Mouse (Mus musculus): ENCODE measurements around the gene Maml3. TPM values are rescaled to one million over a fixed set of nuclear protein-coding genes. Genes with fewer than 3 reads are reported as not detected.

The Maml3 gene
- polyA plus RNA-seq, 1 experiment from 2014 or later: 7.7 TPM

DNA sequence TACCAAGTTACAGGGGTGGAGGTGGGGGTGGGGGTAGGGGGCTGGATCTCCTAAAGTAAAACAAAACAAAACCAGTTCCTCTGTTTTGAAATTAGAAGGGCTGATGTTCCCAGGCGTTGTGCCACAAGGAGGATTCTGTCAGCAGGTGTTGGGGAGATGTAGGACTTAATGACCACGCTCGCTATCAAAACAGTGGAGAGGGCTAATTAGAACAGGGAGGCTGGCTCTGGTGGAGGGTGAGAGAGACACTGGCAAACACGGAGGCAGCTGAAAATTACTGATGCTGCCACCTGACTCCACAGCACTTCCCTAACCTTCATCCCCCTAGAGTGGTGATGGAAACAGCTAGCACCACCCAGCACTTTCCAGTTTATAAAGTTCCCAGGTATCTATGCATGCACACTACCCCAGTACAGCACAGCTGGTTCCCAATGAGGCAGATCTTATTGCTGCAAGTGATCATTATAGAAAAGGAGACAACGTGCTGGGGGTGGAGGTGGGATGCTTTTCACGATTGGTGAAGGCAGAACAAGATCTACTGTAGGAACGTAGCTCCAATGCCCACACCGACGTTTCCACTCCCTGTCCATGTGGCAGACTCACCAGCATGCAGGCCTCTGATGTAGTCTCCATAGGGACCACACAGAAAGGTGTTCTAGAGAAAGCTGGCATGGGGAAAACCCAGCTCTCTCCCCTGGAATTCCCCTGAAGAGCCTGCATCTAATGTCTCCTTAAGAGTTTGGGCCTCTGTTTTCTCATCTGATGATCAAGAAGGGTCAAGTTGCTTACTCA is 332.8 kb downstream of the Maml3 start:
- peak; percentile 45; the same call in 1 of the 2 replicates for ATAC-seq (replicated peaks)
- no peaks in the 10 kb centered on the region for H3K4me1 ChIP-seq
- H3K9me3 ChIP-seq: no peaks in the 10 kb centered on the region
- peak overlapping the region; percentile 17; the same call in 1 of the 2 replicates for H3K27ac ChIP-seq
- no peak overlapping the region for H3K9ac ChIP-seq
- no peak overlapping the region for H3K4me3 ChIP-seq
- no peaks in the 10 kb centered on the region for H3K27me3 ChIP-seq (replicated peaks)
- H3K36me3 ChIP-seq (replicated peaks): no peaks in the 10 kb centered on the region
- H3K4me2 ChIP-seq: no peak overlapping the region
- WGBS: 68% methylated on average over 9 of the region's 9 CpGs

DNA sequence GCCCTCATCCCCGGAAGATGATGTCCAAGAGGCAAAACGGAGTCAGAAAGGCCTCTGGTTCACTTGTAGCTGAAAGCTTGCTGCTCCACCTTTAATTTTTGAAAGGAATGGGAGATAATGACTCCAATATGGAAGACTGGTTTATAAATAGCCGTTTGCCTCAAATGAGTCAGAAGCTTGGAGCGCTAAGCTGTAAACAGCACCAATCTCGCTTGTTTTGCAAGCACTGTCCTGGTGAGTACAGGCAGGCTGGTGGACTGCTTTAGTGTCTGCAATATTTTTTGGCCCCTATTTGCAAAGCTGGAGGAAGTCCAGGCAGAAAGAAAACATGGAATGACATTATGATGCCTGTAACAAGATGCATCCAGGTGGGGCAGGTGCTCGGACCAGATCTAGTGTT is 335.7 kb downstream of the Maml3 start:
- Histone ChIP-seq H3K9me3 (no peaks in the 10 kb centered on the region), H3K27me3 (replicated peaks) (no peaks in the 10 kb centered on the region), H3K4me3 (no peak overlapping the region), H3K4me1 (no peaks in the 10 kb centered on the region), H3K36me3 (replicated peaks) (no peaks in the 10 kb centered on the region), H3K9ac (no peak overlapping the region), H3K4me2 (no peak overlapping the region), H3K27ac (no peak overlapping the region)
- ATAC-seq (replicated peaks): no peak
- WGBS: 89% methylated on average over 6 of the region's 6 CpGs

- WGBS: 82% methylated on average over 12 of the region's 12 CpGs
- Histone ChIP-seq H3K9ac (no peak overlapping the region), H3K4me1 (peaks cover 12% of the 10 kb centered on the region), H3K36me3 (replicated peaks) (no peaks in the 10 kb centered on the region), H3K27me3 (replicated peaks) (no peaks in the 10 kb centered on the region), H3K27ac (no peak overlapping the region), H3K9me3 (no peaks in the 10 kb centered on the region), H3K4me3 (no peak overlapping the region), H3K4me2 (no peak overlapping the region)
- no peak for ATAC-seq (replicated peaks)
Observed at GRCm38 (mm10) chr3:51765220-51765923, 339.5 kb downstream of the Maml3 start.

- no peaks in the 10 kb centered on the region for H3K9me3 ChIP-seq
- no peak for ATAC-seq (replicated peaks)
- H3K36me3 ChIP-seq (replicated peaks): no peaks in the 10 kb centered on the region
- H3K4me1 ChIP-seq: peaks cover 12% of the 10 kb centered on the region
- H3K9ac ChIP-seq: no peak overlapping the region
- H3K4me3 ChIP-seq: no peak overlapping the region
- H3K27me3 ChIP-seq (replicated peaks): no peaks in the 10 kb centered on the region
- no peak overlapping the region for H3K27ac ChIP-seq
- no peak overlapping the region for H3K4me2 ChIP-seq
- WGBS: 79% methylated on average over 3 of the region's 3 CpGs
Observed at GRCm38 (mm10) chr3:51764175-51764574, 340.7 kb downstream of the Maml3 start.

- 89% methylated on average over 10 of the region's 10 CpGs for WGBS
Observed at GRCm38 (mm10) chr3:51762900-51763299, 342.0 kb downstream of the Maml3 start.

GRCm38 (mm10) chr3:51759534-51759933 is 345.3 kb downstream of the Maml3 start:
- Histone ChIP-seq H3K27ac (no peak overlapping the region), H3K4me1 (peaks cover 12% of the 10 kb centered on the region), H3K9ac (no peak overlapping the region), H3K4me2 (no peak overlapping the region), H3K36me3 (replicated peaks) (no peaks in the 10 kb centered on the region), H3K4me3 (no peak overlapping the region), H3K27me3 (replicated peaks) (no peaks in the 10 kb centered on the region), H3K9me3 (no peaks in the 10 kb centered on the region)
- no peak for ATAC-seq (replicated peaks)
- WGBS: 91% methylated on average over 3 of the region's 3 CpGs

More at GRCm38 (mm10) chr3:51762900-51763299, 342.0 kb downstream of the Maml3 start:
- 0 out of 2 replicates have a peak, but pooled peaks have one; percentile 34 for ATAC-seq (replicated peaks)
- no peaks in the 10 kb centered on the region for H3K9me3 ChIP-seq
- H3K36me3 ChIP-seq (replicated peaks): no peaks in the 10 kb centered on the region
- H3K4me1 ChIP-seq: peaks cover 12% of the 10 kb centered on the region
- peak overlapping the region; percentile 63 for H3K27ac ChIP-seq
- no peaks in the 10 kb centered on the region for H3K27me3 ChIP-seq (replicated peaks)
- H3K9ac ChIP-seq: no peak overlapping the region
- no peak overlapping the region for H3K4me3 ChIP-seq
- H3K4me2 ChIP-seq: no peak overlapping the region

DNA sequence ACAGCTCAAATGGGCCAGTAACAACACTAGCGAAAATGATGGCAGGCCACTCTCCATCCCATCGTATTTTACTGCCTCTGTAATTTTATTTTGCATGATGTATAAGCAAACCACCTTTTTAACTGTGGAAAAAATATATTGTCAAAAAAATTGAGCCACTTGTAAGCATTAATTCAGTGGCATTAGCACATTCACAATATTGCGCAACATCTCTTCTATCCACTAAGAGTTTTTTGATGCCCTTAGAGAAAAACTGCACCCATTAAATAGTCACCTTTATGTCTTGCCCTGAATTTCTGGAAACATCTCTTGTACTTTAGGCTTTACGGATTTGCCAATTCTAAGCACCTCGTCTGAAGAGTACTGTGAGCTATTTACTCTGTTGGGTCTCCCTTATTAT is 347.8 kb downstream of the Maml3 start:
- Histone ChIP-seq H3K27me3 (replicated peaks) (no peaks in the 10 kb centered on the region), H3K4me1 (peaks cover 6% of the 10 kb centered on the region), H3K9ac (no peak overlapping the region), H3K36me3 (replicated peaks) (no peaks in the 10 kb centered on the region), H3K27ac (no peak overlapping the region), H3K4me3 (no peak overlapping the region), H3K9me3 (no peaks in the 10 kb centered on the region), H3K4me2 (no peak overlapping the region)
- no peak for ATAC-seq (replicated peaks)
- WGBS: 93% methylated on average over 5 of the region's 5 CpGs

DNA sequence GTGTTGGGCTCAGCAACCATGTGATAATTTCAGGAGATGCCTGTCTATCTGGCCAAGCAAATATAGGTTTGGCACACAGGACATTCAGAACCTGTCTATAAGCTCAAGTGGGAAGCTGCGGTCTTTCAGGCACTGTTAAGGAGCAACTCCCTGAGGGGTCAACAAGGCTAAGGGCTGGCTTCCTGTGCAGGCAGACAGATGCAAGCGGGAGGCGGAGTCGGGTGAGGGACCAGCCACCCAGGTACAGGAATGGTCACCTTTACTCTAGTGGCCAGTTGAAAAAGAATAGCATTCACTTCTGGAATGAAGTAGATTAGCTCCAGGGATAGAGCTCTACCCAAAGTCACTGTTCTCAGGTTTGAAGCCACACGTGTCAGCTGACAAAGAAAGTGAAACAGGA is 348.6 kb downstream of the Maml3 start:
- H3K27me3 ChIP-seq (replicated peaks): no peaks in the 10 kb centered on the region
- no peak overlapping the region for H3K9ac ChIP-seq
- no peaks in the 10 kb centered on the region for H3K9me3 ChIP-seq
- H3K36me3 ChIP-seq (replicated peaks): no peaks in the 10 kb centered on the region
- 93% methylated on average over 5 of the region's 5 CpGs for WGBS
- peaks cover 3% of the 10 kb centered on the region; the same call in 1 of the 2 replicates for H3K4me1 ChIP-seq
- no peak overlapping the region for H3K4me3 ChIP-seq
- ATAC-seq (replicated peaks): no peak
- no peak overlapping the region for H3K27ac ChIP-seq
- H3K4me2 ChIP-seq: no peak overlapping the region

DNA sequence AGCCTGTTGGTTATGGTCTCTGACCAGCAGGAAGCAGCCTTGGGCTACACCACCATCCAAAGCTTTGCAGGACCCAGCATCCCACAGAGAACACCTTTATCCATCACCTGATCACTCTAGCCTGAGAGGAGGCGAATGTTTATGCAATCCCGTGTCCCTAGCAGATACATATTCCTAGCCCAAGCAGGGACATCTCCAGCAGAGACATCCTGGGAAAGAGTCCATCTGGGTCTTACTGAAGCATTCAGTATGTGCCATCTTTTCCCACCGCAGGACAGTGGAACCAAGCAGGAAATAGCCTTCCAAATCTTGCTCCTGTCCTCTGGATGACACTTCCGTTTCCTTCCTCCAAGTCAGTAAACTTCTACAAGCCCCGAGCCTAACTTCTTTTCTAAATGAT is 351.6 kb downstream of the Maml3 start:
- Histone ChIP-seq H3K4me1 (peaks cover 28% of the 10 kb centered on the region), H3K27me3 (replicated peaks) (no peaks in the 10 kb centered on the region), H3K9me3 (no peaks in the 10 kb centered on the region), H3K9ac (no peak overlapping the region), H3K4me2 (no peak overlapping the region), H3K4me3 (no peak overlapping the region), H3K27ac (no peak overlapping the region), H3K36me3 (replicated peaks) (no peaks in the 10 kb centered on the region)
- WGBS: 91% methylated on average over 5 of the region's 5 CpGs
- no peak for ATAC-seq (replicated peaks)

DNA sequence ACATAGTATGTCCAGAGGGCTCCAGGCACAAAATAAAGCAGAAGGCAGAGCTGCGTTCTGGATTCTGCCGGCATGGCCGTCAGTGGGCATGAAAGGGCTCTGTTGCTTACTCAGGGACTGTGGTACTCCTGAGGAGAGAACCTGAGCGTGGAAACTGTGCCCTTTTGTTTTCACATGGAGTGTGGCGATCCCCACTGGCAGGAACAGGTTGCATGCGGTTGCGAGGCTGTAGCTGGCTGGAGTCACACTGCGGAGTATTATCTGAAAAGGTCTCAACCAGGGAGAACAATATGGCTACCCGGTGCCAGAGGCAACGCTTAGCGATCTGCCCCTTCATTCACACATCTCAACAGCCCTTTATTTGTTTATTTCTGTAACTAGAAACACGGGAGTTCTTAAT is 353.4 kb downstream of the Maml3 start:
- ATAC-seq (replicated peaks): no peak; the same call in 1 of the 2 replicates
- Histone ChIP-seq H3K4me1 (peaks cover 28% of the 10 kb centered on the region), H3K27me3 (replicated peaks) (no peaks in the 10 kb centered on the region), H3K9ac (no peak overlapping the region), H3K4me2 (no peak overlapping the region), H3K9me3 (no peaks in the 10 kb centered on the region), H3K4me3 (no peak overlapping the region), H3K36me3 (replicated peaks) (no peaks in the 10 kb centered on the region), H3K27ac (peak overlapping the region; percentile 85)
- WGBS: 52% methylated on average over 12 of the region's 12 CpGs

DNA sequence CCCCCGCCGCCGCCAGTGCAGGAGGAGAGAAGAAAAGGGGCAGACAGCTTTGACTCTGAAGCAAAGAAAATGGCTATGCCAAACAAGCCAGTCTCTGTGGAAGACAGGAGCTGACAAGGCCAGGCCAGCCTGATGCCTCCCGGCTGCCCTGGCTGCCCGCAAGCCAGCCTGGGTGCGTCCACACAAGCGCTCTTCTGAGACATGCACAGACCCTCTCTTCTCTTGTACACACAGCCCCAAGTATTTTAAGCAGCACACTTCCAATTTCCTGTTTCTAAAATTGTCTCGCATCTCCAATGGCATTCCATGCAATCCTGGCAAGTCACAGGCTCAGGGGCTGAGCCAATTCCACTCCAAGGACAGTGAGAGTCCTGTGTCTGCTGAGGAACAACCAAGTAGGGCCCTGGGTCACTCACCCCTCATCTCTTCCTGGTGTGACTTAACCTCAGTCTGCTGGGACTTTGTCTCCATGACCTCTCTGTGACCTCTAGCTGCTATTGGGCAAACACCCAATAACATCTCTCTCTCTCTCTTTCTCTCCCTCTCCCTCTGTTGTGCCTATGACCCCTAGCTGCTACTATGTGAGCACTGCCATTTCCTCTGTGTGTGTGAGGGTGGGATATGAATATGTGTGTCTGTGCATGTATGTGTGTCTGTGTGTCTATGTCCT is 354.9 kb downstream of the Maml3 start:
- H3K9me3 ChIP-seq: no peaks in the 10 kb centered on the region
- ATAC-seq (replicated peaks): peak; percentile 65
- WGBS: 19% methylated on average over 8 of the region's 8 CpGs
- peaks cover 28% of the 10 kb centered on the region for H3K4me1 ChIP-seq
- H3K36me3 ChIP-seq (replicated peaks): no peaks in the 10 kb centered on the region
- peak overlapping the region; percentile 85 for H3K27ac ChIP-seq
- H3K4me3 ChIP-seq: no peak overlapping the region
- H3K9ac ChIP-seq: no peak overlapping the region
- H3K4me2 ChIP-seq: no peak overlapping the region
- no peaks in the 10 kb centered on the region for H3K27me3 ChIP-seq (replicated peaks)

GRCm38 (mm10) chr3:51749421-51749811 is 355.5 kb downstream of the Maml3 start:
- H3K9me3 ChIP-seq: no peaks in the 10 kb centered on the region
- no peaks in the 10 kb centered on the region for H3K27me3 ChIP-seq (replicated peaks)
- peak overlapping the region; percentile 85 for H3K27ac ChIP-seq
- H3K4me2 ChIP-seq: no peak overlapping the region
- H3K4me3 ChIP-seq: no peak overlapping the region
- H3K4me1 ChIP-seq: peaks cover 28% of the 10 kb centered on the region
- WGBS: 9% methylated on average over 7 of the region's 7 CpGs
- peak; percentile 70 for ATAC-seq (replicated peaks)
- no peaks in the 10 kb centered on the region for H3K36me3 ChIP-seq (replicated peaks)
- no peak overlapping the region for H3K9ac ChIP-seq

Data from midbrain, embryonic 15.5 days (tissue).